Mouse (Mus musculus) CH12.LX (cell line): ENCODE measurements around the gene Krt83. TPM values are rescaled to one million over a fixed set of nuclear protein-coding genes. Genes with fewer than 3 reads are reported as not detected.

Experiments used
- DNase-seq: peaks from one replicate; pipeline ENCODE4 v3.0.0-alpha.2; 2013; ENCODE audit errors: extremely low read depth
- H3K27ac ChIP-seq: 2 replicates; pipeline ENCODE4 v1.5.1; 2012; ENCODE audit warnings: low read depth, mild to moderate bottlenecking, control low read depth, moderate library complexity; ENCODE audit not compliant: insufficient read depth
- H3K27me3 ChIP-seq: replicated peaks from 2 replicates; pipeline ENCODE3; 2012; ENCODE audit warnings: inconsistent platforms
- H3K36me3 ChIP-seq, 2 experiments: replicated peaks in 1 of 2; 2 replicates each; pipeline versions ENCODE3 to v1.6.1; 2012; ENCODE audit warnings: inconsistent platforms in 1 of 2, low read length in 1 of 2, mild to moderate bottlenecking in 1 of 2, mixed read lengths in 1 of 2, moderate library complexity in 1 of 2; ENCODE audit not compliant: control insufficient read depth in 1 of 2, insufficient read depth in 1 of 2
- H3K4me1 ChIP-seq, 2 experiments: 2 replicates each; pipeline ENCODE4 v1.6.1; 2012; ENCODE audit warnings: inconsistent platforms in 1 of 2, moderate library complexity in 1 of 2; ENCODE audit not compliant: insufficient read depth in 2 of 2, control insufficient read depth in 1 of 2
- H3K4me2 ChIP-seq: 2 replicates; pipeline ENCODE4 v1.6.1; 2012; ENCODE audit warnings: low read depth, mild to moderate bottlenecking, control low read depth; ENCODE audit not compliant: poor library complexity, insufficient read depth, severe bottlenecking
- H3K4me3 ChIP-seq, 3 experiments: fragments of 150-350 bp in 1 of 3; sonication (generic) in 1 of 3; replicated peaks in 1 of 3; 2 replicates each; pipeline versions ENCODE3 to v1.5.1; 2011 to 2012; ENCODE audit warnings: low read depth in 2 of 3, low read length in 2 of 3, mild to moderate bottlenecking in 2 of 3, moderate library complexity in 2 of 3, control low read depth in 1 of 3, improper control_type of control experiment in 1 of 3, inconsistent platforms in 1 of 3, mixed read lengths in 1 of 3; ENCODE audit not compliant: poor library complexity in 1 of 3
- H3K79me2 ChIP-seq: replicated peaks from 2 replicates; pipeline ENCODE4 v1.6.1; 2012; ENCODE audit warnings: mild to moderate bottlenecking, moderate library complexity; ENCODE audit not compliant: control insufficient read depth, poor library complexity, insufficient read depth, severe bottlenecking; ENCODE audit errors: extremely low read depth
- H3K9ac ChIP-seq: 2 replicates; pipeline ENCODE4 v1.6.1; 2012; ENCODE audit warnings: low read depth, mild to moderate bottlenecking, control low read depth, moderate library complexity; ENCODE audit not compliant: insufficient read depth
- H3K9me3 ChIP-seq: replicated peaks from 2 replicates; pipeline ENCODE3; 2012; ENCODE audit warnings: low read length, inconsistent platforms, mixed read lengths
- CHD1 ChIP-seq: IDR thresholded peaks from 2 replicates; pipeline ENCODE4 v1.6.1; 2012; ENCODE audit warnings: low read depth, low read length, improper control_type of control experiment, inconsistent platforms
- CHD2 ChIP-seq: IDR thresholded peaks from 2 replicates; pipeline ENCODE4 v1.6.1; 2011; ENCODE audit warnings: low read length, improper control_type of control experiment
- CTCF ChIP-seq, 2 experiments: IDR thresholded peaks in 1 of 2; conservative IDR thresholded peaks in 1 of 2; 2 replicates each; pipeline ENCODE4 v1.5.1; 2011 to 2012; ENCODE audit warnings: low read depth in 2 of 2, low read length in 2 of 2, improper control_type of control experiment in 1 of 2, inconsistent platforms in 1 of 2, mild to moderate bottlenecking in 1 of 2, moderate library complexity in 1 of 2
- E2F4 ChIP-seq: IDR thresholded peaks from 2 replicates; pipeline ENCODE4 v1.6.1; 2011; ENCODE audit warnings: low read depth, low read length, improper control_type of control experiment; ENCODE audit not compliant: insufficient replicate concordance
- EP300 ChIP-seq: IDR thresholded peaks from 2 replicates; pipeline ENCODE4 v1.6.1; 2011; ENCODE audit warnings: low read length, improper control_type of control experiment
- GABPA ChIP-seq: IDR thresholded peaks from 2 replicates; pipeline ENCODE4 v1.6.1; 2012; ENCODE audit warnings: low read depth, low read length, improper control_type of control experiment, inconsistent platforms; ENCODE audit not compliant: insufficient replicate concordance
- IRF4 ChIP-seq: IDR thresholded peaks from 2 replicates; pipeline ENCODE4 v1.6.1; 2014; ENCODE audit warnings: low read depth, mild to moderate bottlenecking, inconsistent platforms, low read length, improper control_type of control experiment
- JUN ChIP-seq: IDR thresholded peaks from 2 replicates; pipeline ENCODE4 v1.6.1; 2011; ENCODE audit warnings: low read depth, mild to moderate bottlenecking, low read length, improper control_type of control experiment, moderate library complexity; ENCODE audit not compliant: insufficient read depth
- JUND ChIP-seq: conservative IDR thresholded peaks from 2 replicates; pipeline ENCODE4 v1.6.1; 2011; ENCODE audit warnings: low read depth, low read length, improper control_type of control experiment
- KAT2A ChIP-seq: IDR thresholded peaks from 2 replicates; pipeline ENCODE4 v1.6.1; 2012; ENCODE audit warnings: low read length, improper control_type of control experiment, inconsistent platforms; ENCODE audit not compliant: insufficient replicate concordance
- MAFK ChIP-seq: IDR thresholded peaks from 2 replicates; pipeline ENCODE4 v1.6.1; 2011; ENCODE audit warnings: low read length, improper control_type of control experiment; ENCODE audit not compliant: insufficient replicate concordance
- MAZ ChIP-seq: IDR thresholded peaks from 2 replicates; pipeline ENCODE4 v1.6.1; 2012; ENCODE audit warnings: low read depth, mild to moderate bottlenecking, inconsistent platforms, low read length, improper control_type of control experiment, moderate library complexity
- MEF2A ChIP-seq: IDR thresholded peaks from 2 replicates; pipeline ENCODE4 v1.6.1; 2014; ENCODE audit warnings: low read depth, mild to moderate bottlenecking, inconsistent platforms, low read length, improper control_type of control experiment, borderline replicate concordance
- PAX5 ChIP-seq: IDR thresholded peaks from 2 replicates; pipeline ENCODE4 v1.6.1; 2012; ENCODE audit warnings: low read length, inconsistent platforms, mixed read lengths
- POLR2A ChIP-seq: IDR thresholded peaks from 2 replicates; pipeline ENCODE4 v1.6.1; 2011; ENCODE audit warnings: low read depth, mild to moderate bottlenecking, improper control_type of control experiment, low read length
- POLR2AphosphoS2 ChIP-seq: IDR thresholded peaks from 2 replicates; pipeline ENCODE4 v1.6.1; 2011; ENCODE audit warnings: low read depth, low read length, improper control_type of control experiment
- RAD21 ChIP-seq: IDR thresholded peaks from 2 replicates; pipeline ENCODE4 v1.6.1; 2011; ENCODE audit warnings: low read depth, mild to moderate bottlenecking, low read length, improper control_type of control experiment, moderate library complexity
- SMC3 ChIP-seq: IDR thresholded peaks from 2 replicates; pipeline ENCODE4 v1.6.1; 2011; ENCODE audit warnings: low read depth, low read length, improper control_type of control experiment
- TCF12 ChIP-seq: IDR thresholded peaks from 2 replicates; pipeline ENCODE4 v1.6.1; 2014; ENCODE audit warnings: low read depth, mild to moderate bottlenecking, inconsistent platforms, low read length, improper control_type of control experiment
- USF1 ChIP-seq: IDR thresholded peaks from 2 replicates; pipeline ENCODE4 v1.6.1; 2014; ENCODE audit warnings: low read depth, mild to moderate bottlenecking, inconsistent platforms, low read length, improper control_type of control experiment
- USF2 ChIP-seq: conservative IDR thresholded peaks from 2 replicates; pipeline ENCODE4 v1.6.1; 2011; ENCODE audit warnings: low read depth, low read length, improper control_type of control experiment
- ZC3H11A ChIP-seq: IDR thresholded peaks from 2 replicates; pipeline ENCODE4 v1.6.1; 2012; ENCODE audit warnings: low read depth, mild to moderate bottlenecking, inconsistent platforms, low read length, improper control_type of control experiment
- ZKSCAN1 ChIP-seq: IDR thresholded peaks from 2 replicates; pipeline ENCODE4 v1.6.1; 2012; ENCODE audit warnings: low read depth, inconsistent platforms, low read length, improper control_type of control experiment, borderline replicate concordance
- ZNF384 ChIP-seq: IDR thresholded peaks from 2 replicates; pipeline ENCODE4 v1.6.1; 2012; ENCODE audit warnings: low read depth, low read length, improper control_type of control experiment, inconsistent platforms
- dilution Hi-C: fragments of 300-500 bp; cut with MboI; formaldehyde crosslinking; loops from 2 replicates; pipeline ENCODE4 v1.14.3; 2020; ENCODE audit warnings: low sequenced_read_pairs; ENCODE audit not compliant: extremely low pct_unique_long_range_greater_than_20kb, extremely low pct_ligation_motif_present
- in situ Hi-C: fragments of 300-500 bp; cut with MboI; formaldehyde crosslinking; loops from 3 replicates; pipeline ENCODE4 v1.14.3; 2019; ENCODE audit warnings: low sequenced_read_pairs, low pct_ligation_motif_present, low pct_unique_long_range_greater_than_20kb, mixed read lengths
- polyA plus RNA-seq: library from polyadenylated mRNA; unstranded; fragments of >175 nt; gene quantifications from 2 replicates; pipeline ENCODE4 v1.2.1, GENCODE M21; 2012; ENCODE audit warnings: low read depth; ENCODE audit not compliant: insufficient read length
- total RNA-seq, 2 experiments: library from RNA; depleted of rRNA; stranded (reverse); fragments of 300-350 nt in 1 of 2; fragments of >200 nt in 1 of 2; gene quantifications; 2 replicates each; pipeline ENCODE4 v1.2.3; 2012 to 2014

Gene Krt83
- total and polyA plus RNA-seq, 3 experiments = not detected

DNA sequence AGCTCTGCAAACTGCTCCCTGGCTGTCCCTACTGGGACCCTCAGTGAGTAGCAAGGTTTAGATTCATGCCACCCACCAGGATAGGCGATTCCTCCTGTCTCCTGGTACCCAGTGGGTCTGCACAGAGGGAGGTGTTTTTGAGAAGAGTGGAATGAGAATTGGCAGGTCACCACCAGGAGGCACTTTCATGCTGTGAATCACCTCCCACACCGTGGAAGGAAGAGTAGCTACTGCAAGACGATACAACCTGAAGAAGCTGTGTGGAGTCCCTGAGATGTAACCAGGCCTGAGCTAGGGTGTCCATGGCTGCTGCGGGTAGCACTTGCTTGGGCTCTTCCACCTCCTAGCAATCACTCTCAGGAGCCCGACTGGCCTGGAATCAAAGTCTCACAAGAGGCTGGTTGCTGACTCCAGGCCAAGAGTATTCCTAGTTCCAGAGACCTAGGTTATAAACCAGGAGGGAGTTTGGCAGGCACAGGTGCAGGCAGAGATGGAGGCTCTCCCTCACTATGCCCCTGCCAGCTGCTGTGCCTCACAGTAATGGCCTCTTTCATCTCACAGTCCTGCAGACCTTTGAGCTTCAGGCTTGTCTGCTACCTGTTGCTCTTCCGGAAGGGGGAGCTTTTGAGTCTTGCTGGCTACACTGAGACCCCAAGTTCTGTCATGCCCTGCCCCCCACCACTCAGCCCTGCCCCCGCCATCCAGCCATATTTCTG, 46.7 kb upstream of the Krt83 start:
- TF ChIP-seq USF2 = no peak
- no peak for TF ChIP-seq POLR2AphosphoS2
- no peak for TF ChIP-seq KAT2A
- TF ChIP-seq JUN = no peak
- TF ChIP-seq CHD1 = no peak
- no peak for TF ChIP-seq ZKSCAN1
- no peak for TF ChIP-seq TCF12
- TF ChIP-seq MAFK = no peak
- TF ChIP-seq ZNF384 = no peak
- TF ChIP-seq EP300 = no peak
- TF ChIP-seq CHD2 = no peak
- TF ChIP-seq SMC3 = peak; percentile 30
- no peak for TF ChIP-seq PAX5
- no peak for TF ChIP-seq IRF4
- TF ChIP-seq POLR2A = no peak
- TF ChIP-seq ZC3H11A = no peak
- no peak for TF ChIP-seq MEF2A
- TF ChIP-seq E2F4 = no peak
- TF ChIP-seq CTCF (conservative IDR thresholded peaks at IDR 0.05 in 1 of 2, IDR thresholded peaks at IDR 0.05 in 1 of 2; ENCODE audit: low read depth in 2 of 2, low read length in 2 of 2) = peak in 1 of 2 experiments; percentile 48; a peak in 2 of 4 replicates
- TF ChIP-seq RAD21 = peak; percentile 42
- TF ChIP-seq MAZ = no peak
- TF ChIP-seq GABPA = no peak
- no peak for TF ChIP-seq JUND
- TF ChIP-seq USF1 = no peak
- Histone ChIP-seq H3K4me3 (no peak overlapping the region), H3K27ac (no peak overlapping the region), H3K79me2 (no peaks in the 10 kb centered on the region), H3K4me1 (no peaks in the 10 kb centered on the region), H3K9ac (no peak overlapping the region), H3K9me3 (no peaks in the 10 kb centered on the region), H3K4me2 (no peak overlapping the region), H3K27me3 (peaks cover 89% of the 10 kb centered on the region), H3K36me3 (no peaks in the 10 kb centered on the region)
- DNase-seq = peak; percentile 5
- in situ Hi-C loops = no loop called here
- dilution Hi-C loops = no loop called here
